Mouse (Mus musculus): ENCODE measurements at regions not wholly inside any gene's neighbourhood (a gene's known extent, or its start where the extent isn't known, plus 50 kb on each side); places are given as distances from the start of the nearest gene placed in this dataset.

DNA sequence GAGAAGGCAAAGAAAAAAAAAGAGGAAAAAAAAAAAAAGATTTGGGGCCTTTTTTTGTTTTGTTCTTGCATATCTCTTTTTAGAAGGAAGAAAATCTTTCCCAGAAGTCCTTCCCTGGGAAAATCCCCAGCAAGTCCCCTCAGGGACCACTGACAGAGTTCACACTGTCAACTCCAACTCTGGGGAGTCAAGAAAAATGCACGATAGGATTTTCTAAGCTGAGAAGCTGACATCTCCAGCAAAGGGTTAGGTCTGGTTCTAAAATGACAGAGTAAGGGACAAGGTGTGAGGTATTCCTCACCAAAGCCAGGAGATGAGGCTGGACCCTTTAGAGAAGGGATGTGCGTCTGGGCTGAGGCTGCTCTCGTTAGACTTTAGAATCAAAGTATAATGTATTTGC lies 165.5 kb downstream of the Rchy1 start:
- TF ChIP-seq GATA1 (IDR thresholded peaks at IDR 0.05; ENCODE audit: low read length): no peak

DNA sequence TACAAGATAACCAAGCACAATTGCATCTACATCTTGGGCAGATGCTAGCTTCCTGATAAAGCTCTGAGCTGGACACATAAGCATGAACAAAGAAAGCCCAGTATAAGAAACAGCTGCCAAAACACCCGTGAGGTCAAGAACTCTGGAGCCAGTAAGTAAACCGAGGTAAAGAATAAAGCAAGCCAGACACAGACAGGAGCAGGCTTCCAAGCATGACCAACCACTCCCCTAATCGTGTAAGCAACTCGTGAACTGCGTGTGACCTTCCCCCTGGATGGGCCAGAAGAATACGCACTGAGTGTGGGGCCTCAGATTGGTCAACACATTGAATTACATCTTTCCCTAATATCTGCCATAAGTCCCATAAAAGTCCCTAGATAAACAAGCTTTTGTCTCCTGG lies 170.1 kb downstream of the Rchy1 start:
- no peak for TF ChIP-seq GATA1 (IDR thresholded peaks at IDR 0.05; ENCODE audit: low read length)

GRCm38 (mm10) chr5:91790412-91790811 lies 172.5 kb downstream of the Rchy1 start:
- TF ChIP-seq GATA1 (IDR thresholded peaks at IDR 0.05; ENCODE audit: low read length): no peak

GRCm38 (mm10) chr5:91783966-91784365 lies 178.9 kb downstream of the Rchy1 start:
- TF ChIP-seq GATA1 (IDR thresholded peaks at IDR 0.05; ENCODE audit: low read length): no peak

DNA sequence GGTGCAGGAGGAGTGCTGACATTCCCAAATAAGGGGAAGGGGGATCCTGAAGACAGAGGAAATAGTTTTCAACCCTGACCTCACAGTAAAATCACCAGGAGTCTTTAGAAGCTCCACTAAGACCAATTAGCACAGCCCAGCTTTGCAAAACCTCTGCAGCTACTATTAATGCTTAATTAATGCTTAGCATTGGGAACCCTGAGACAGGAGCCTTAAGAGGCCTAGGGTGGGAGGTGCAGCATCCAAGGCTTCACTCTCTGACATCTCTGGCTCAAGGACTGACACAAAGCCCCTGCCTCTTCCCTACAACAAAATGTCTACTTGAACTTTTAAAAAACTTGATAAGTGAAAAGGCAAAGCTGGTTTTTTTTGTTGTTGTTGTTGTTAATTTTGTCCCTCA lies 185.9 kb downstream of the Rchy1 start:
- no peak for TF ChIP-seq GATA1 (IDR thresholded peaks at IDR 0.05; ENCODE audit: low read length)

DNA sequence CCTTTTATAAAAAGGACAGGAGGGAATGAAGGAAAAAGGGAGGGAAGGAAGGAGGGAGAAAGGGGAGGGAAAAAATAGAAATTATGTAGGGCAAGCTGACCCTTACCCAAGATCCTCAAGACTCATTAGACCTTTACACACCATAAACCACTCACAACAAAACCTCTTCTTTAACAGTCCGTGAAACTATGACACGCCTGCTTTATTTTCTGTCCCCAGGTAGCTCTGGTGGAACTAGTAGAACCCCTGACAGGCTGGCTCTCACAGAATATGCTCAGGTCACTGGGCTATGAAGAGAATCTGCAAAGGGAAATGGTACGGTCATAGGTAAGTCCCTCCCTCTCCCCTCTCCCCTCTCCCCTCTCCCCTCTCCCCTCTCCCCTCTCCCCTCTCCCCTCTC lies 188.8 kb downstream of the Rchy1 start:
- no peak for TF ChIP-seq GATA1 (IDR thresholded peaks at IDR 0.05; ENCODE audit: low read length)

GRCm38 (mm10) chr5:91767886-91768285 lies 195.0 kb downstream of the Rchy1 start:
- TF ChIP-seq GATA1 (IDR thresholded peaks at IDR 0.05; ENCODE audit: low read length): no peak

GRCm38 (mm10) chr5:91767060-91767459 lies 195.8 kb downstream of the Rchy1 start:
- TF ChIP-seq GATA1 (IDR thresholded peaks at IDR 0.05; ENCODE audit: low read length): no peak

GRCm38 (mm10) chr5:91764621-91765020 lies 198.2 kb downstream of the Rchy1 start:
- no peak for TF ChIP-seq GATA1 (IDR thresholded peaks at IDR 0.05; ENCODE audit: low read length)

DNA sequence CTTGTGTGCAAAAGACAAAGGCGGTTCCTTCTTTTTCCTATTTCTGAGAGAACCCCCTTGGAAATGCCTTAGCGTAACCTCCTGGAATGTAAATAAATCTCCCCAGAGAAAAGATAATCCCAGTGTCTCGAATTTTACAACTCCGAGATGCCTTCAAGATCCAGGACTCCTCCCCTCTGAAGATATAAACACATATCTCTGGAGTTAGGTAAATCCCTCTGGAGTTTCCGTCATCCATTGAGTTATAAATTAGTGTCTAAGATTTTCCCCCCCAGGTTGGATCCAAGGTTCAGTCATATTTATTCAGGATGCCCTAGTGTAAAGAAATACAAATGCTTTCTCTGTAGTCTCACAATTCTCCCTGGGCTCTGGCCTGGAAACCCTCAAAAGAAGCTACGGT lies 200.3 kb downstream of the Rchy1 start:
- no peak for TF ChIP-seq GATA1 (IDR thresholded peaks at IDR 0.05; ENCODE audit: low read length)

DNA sequence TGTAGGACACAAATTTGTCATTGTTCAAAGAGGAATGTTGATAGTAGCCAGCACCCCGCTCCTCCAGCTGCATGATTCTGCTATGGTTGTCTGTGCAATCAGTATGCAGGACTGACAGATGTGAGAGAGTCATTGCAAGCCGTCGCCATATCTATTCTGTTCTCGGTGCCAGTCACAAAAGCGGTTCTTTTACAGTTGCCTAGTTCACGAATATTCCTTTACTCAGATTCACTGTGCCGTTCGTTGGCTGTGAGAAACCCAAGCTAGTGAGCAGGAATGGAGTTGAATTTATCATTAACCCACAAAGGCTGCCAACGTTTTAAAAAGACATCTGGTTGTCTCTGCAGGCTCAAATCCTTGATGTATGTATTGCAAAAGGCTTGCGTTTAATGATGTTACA lies 206.9 kb downstream of the Rchy1 start:
- no peak for TF ChIP-seq GATA1 (IDR thresholded peaks at IDR 0.05; ENCODE audit: low read length)

GRCm38 (mm10) chr5:91751168-91751567 lies 211.7 kb downstream of the Rchy1 start:
- no peak for TF ChIP-seq GATA1 (IDR thresholded peaks at IDR 0.05; ENCODE audit: low read length)

DNA sequence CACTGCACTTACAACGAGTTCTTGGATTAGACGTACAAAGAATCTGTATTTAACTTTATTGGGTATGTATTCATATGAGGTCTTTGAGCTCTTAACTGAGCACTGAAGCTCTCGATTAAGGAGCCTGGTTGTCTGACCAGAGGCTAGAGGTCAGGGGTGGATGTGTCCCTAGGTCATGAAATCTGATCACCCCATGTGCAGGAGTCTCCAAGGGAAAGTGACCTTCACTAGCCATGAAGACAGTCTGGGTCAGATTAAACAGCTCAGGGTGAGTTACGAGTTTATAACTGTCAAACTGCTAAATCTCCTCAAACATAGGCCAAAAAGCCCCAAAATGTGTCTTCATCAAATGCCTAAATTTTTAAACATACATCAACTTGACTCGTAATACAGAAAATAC lies 216.8 kb downstream of the Rchy1 start:
- no peak for TF ChIP-seq GATA1 (IDR thresholded peaks at IDR 0.05; ENCODE audit: low read length)

GRCm38 (mm10) chr5:91744389-91744788 lies 218.5 kb downstream of the Rchy1 start:
- TF ChIP-seq GATA1 (IDR thresholded peaks at IDR 0.05; ENCODE audit: low read length): no peak

DNA sequence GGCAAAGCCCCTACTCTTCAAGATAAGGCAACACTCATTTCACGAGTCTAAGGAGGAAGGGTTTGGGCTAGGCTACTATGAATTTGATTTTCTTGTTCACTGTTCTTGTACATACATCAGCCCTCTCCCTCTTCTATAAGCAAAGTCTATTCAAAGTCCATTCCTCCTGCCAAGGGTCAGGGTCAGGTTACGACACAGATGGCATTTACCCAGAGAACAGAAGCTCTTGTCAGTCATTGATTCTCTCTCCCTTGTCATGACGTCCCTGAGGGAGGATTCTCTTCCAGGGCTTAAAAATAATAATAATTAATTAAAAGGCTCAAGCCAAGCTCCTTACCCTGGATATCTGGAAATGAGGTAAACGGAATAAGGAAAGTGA lies 222.7 kb downstream of the Rchy1 start:
- no peak for TF ChIP-seq GATA1 (IDR thresholded peaks at IDR 0.05; ENCODE audit: low read length)

GRCm38 (mm10) chr5:91739433-91740158 lies 222.2 kb downstream of the Parm1 start:
- TF ChIP-seq GATA1 (IDR thresholded peaks at IDR 0.05; ENCODE audit: low read length): no peak

DNA sequence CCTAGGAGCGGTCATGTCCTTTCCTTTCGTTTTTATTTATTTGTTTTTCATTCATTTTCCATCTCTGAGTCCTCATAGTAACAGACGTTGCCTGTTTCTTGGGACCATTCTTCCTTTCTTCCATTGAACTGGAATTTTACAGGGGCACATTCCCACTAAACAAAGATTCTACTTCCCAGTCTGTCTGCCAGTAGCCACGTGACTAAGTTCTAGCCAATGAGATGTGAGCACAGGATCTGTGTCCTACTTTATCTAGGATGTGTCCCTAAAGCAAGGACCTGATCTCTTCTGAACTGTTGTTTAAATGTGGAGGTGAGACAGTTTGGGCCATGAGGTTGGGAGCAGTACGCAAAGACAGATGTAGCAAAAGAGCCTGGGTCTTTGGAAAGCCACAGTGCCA lies 214.6 kb downstream of the Parm1 start:
- TF ChIP-seq GATA1 (IDR thresholded peaks at IDR 0.05; ENCODE audit: low read length): no peak

GRCm38 (mm10) chr5:91731155-91731554 lies 213.7 kb downstream of the Parm1 start:
- no peak for TF ChIP-seq GATA1 (IDR thresholded peaks at IDR 0.05; ENCODE audit: low read length)

Data from G1E-ER4 (cell line).